Mouse (Mus musculus) embryonic facial prominence, embryonic 13.5 days (tissue): ENCODE measurements at regions not wholly inside any gene's neighbourhood (a gene's known extent, or its start where the extent isn't known, plus 50 kb on each side); places are given as distances from the start of the nearest gene placed in this dataset.

Experiments
- ATAC-seq: fragments of 200-750 bp; cut with Nextera tagmentation; 2 replicates; pipeline ENCODE4 v1.8.0; 2017; ENCODE audit warnings: low read depth; ENCODE audit not compliant: insufficient number of reproducible peaks, insufficient read depth, low FRiP score, low TSS enrichment
- H3K27ac ChIP-seq: fragments of 300-500 bp; sonication (generic); 2 replicates; pipeline ENCODE4 v1.5.1; 2015; ENCODE audit warnings: moderate library complexity, mild to moderate bottlenecking, inconsistent platforms
- H3K27me3 ChIP-seq: fragments of 300-500 bp; sonication (generic); 2 replicates; pipeline ENCODE4 v1.6.1; 2015; ENCODE audit warnings: mild to moderate bottlenecking, inconsistent platforms
- H3K36me3 ChIP-seq: fragments of 300-500 bp; sonication (generic); 2 replicates; pipeline ENCODE4 v1.6.1; 2015; ENCODE audit warnings: mild to moderate bottlenecking, inconsistent platforms
- H3K4me1 ChIP-seq: fragments of 300-500 bp; sonication (generic); 2 replicates; pipeline ENCODE4 v1.6.1; 2015; ENCODE audit warnings: inconsistent platforms
- H3K4me2 ChIP-seq: fragments of 300-500 bp; sonication (generic); 2 replicates; pipeline ENCODE4 v1.6.1; 2015; ENCODE audit warnings: moderate library complexity, mild to moderate bottlenecking, inconsistent platforms
- H3K4me3 ChIP-seq: fragments of 300-500 bp; sonication (generic); 2 replicates; pipeline ENCODE4 v1.5.1; 2015; ENCODE audit warnings: mild to moderate bottlenecking, inconsistent platforms
- H3K9ac ChIP-seq: fragments of 300-500 bp; sonication (generic); 2 replicates; pipeline ENCODE4 v1.6.1; 2015; ENCODE audit warnings: mild to moderate bottlenecking, inconsistent platforms
- H3K9me3 ChIP-seq: fragments of 300-500 bp; sonication (generic); 2 replicates; pipeline ENCODE4 v1.6.1; 2016; ENCODE audit warnings: inconsistent platforms
- WGBS: fragments of 180-500 bp; shearing (Covaris S2); methylation state at CpG from one replicate; pipeline ENCODE4 v1.1.7; 2015; ENCODE audit warnings: mixed read lengths; 5-methylcytosine and 5-hydroxymethylcytosine counted together

- Histone ChIP-seq H3K27ac (no peak overlapping the region), H3K9ac (no peak overlapping the region), H3K9me3 (no peaks in the 10 kb centered on the region), H3K4me3 (no peak overlapping the region), H3K27me3 (no peaks in the 10 kb centered on the region), H3K36me3 (no peaks in the 10 kb centered on the region), H3K4me2 (no peak overlapping the region), H3K4me1 (0 out of 2 replicates have a peak, but pooled peaks cover 4% of the 10 kb centered on the region)
- ATAC-seq, result no peak
- WGBS, result 80% methylated on average over 3 of the region's 3 CpGs
These were observed 857.2 kb upstream of the Lrrc6 start for GRCm38 (mm10) chr15:67357867-67358266.

DNA sequence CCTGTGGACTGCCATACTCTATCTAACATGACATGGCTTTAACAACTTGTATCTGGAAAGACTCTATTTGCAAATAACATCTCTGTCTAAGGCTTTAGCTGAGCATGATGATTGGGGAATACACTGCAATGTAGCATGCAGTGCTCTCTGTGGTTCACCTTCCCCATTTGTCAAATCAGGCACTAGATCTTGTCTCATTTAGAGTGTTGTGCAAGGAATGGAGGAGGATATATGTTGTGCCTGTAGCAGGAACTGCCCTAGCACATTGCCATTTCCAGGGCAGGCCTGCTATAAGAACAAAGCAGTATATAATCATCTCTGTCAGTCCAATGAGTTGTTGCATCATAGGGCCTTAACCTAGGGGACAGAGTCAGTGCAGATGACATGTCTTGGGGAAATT lies 854.6 kb upstream of the Lrrc6 start:
- H3K36me3 ChIP-seq, result no peaks in the 10 kb centered on the region
- no peak for ATAC-seq
- no peak overlapping the region for H3K9ac ChIP-seq
- H3K27me3 ChIP-seq, result no peaks in the 10 kb centered on the region
- no peak overlapping the region for H3K4me3 ChIP-seq
- no peak overlapping the region for H3K4me2 ChIP-seq
- no peak overlapping the region for H3K27ac ChIP-seq
- no peaks in the 10 kb centered on the region for H3K4me1 ChIP-seq
- no peaks in the 10 kb centered on the region for H3K9me3 ChIP-seq

- no peak for ATAC-seq
- no peaks in the 10 kb centered on the region for H3K9me3 ChIP-seq
These were observed 854.0 kb upstream of the Lrrc6 start for GRCm38 (mm10) chr15:67354598-67355159.

DNA sequence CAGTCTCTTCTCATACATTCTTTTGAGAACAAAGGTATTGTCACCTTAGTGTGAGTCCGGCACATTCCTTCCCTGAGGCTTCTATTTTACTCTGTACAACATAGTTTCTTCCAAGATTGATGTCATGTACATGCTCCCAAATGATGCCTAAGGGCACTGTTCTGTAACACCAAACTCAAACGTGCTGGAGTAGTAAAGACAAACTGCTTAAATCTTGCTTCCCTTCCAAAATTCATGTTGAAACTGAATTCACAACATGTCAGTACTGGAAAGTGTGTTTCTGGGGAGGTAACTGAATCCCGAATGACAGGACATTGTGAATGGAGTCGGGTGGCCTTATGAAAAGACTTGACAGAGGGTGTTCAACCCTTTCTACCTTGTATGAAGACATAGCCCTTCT lies 848.8 kb upstream of the Lrrc6 start:
- Histone ChIP-seq H3K36me3 (no peaks in the 10 kb centered on the region), H3K4me3 (no peak overlapping the region), H3K4me1 (no peaks in the 10 kb centered on the region), H3K27ac (no peak overlapping the region), H3K9me3 (no peaks in the 10 kb centered on the region), H3K9ac (no peak overlapping the region), H3K4me2 (no peak overlapping the region), H3K27me3 (no peaks in the 10 kb centered on the region)
- ATAC-seq, result no peak
- 72% methylated on average over 4 of the region's 4 CpGs for WGBS

More at GRCm38 (mm10) chr15:67354598-67355159, 854.0 kb upstream of the Lrrc6 start:
- Histone ChIP-seq H3K4me3 (no peak overlapping the region), H3K27me3 (no peaks in the 10 kb centered on the region), H3K4me1 (no peaks in the 10 kb centered on the region), H3K27ac (no peak overlapping the region), H3K4me2 (no peak overlapping the region), H3K9ac (no peak overlapping the region), H3K36me3 (no peaks in the 10 kb centered on the region)

DNA sequence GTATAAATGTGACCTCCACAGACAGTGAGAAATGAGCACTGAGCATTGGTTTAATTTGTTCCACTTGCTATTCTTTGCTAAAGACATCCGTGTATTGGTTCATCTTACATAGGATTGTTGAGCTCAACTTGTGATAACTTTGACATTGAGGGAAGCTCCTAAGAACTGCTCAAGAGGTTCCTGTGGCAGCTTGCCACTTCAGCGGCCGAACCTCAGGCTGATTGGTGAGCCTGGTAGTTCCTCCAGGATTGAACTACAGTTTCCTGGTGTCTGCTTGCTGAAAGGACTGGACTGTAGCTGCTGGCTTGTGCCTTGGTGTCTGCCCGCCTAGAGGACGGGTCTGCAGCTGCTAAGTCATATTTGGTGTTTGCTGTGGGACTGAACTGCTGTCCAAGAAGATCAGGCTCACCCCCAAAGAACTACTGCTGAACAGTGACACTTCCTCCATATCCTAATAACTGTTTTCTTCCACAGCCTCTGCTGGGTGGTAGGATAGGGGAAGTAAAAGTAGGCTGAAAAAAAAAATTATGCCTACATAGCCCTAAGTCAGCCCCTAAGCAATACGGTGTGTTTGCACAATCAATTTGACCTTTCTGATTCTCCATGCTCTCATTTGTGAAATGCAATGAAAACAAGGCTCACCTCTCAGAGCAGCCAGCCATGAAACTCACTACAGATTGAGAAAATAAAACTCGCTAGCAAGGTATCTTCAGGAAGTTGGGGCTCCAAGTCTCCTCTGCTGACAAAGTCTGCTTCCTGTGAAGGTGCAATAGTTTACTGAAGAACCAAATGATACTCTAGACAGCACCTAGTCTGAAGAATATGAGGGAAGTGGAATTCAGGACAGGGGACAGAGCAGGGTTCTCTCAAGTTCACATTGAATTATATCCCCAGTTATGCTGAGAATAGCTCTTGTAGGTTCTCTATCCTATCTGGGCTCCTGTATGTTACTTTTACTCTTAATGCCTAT lies 844.8 kb upstream of the Lrrc6 start:
- Histone ChIP-seq H3K9me3 (no peaks in the 10 kb centered on the region), H3K4me1 (no peaks in the 10 kb centered on the region), H3K27me3 (no peaks in the 10 kb centered on the region), H3K9ac (no peak overlapping the region), H3K4me3 (no peak overlapping the region), H3K36me3 (no peaks in the 10 kb centered on the region), H3K27ac (no peak overlapping the region), H3K4me2 (no peak overlapping the region)
- ATAC-seq, result no peak
- WGBS, result 73% methylated on average over 7 of the region's 7 CpGs

DNA sequence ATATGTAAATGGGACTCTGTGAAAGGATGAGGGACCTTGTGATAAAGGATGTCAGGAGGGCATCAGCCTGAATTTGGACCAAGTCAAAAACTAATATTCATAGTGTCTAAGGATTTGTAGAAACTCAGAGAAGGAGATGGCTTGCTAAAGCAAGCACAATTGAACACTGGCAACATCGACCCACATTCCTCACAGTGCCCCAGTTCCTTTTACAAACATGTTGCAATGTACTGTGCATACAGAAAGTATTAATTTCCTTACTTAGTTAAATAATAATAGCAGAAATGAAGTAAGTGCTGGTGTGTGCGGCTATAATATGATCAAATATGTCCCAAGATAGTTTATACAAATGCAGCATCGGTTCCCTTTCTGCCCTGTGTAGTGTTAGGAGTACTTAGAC lies 841.3 kb upstream of the Lrrc6 start:
- no peak overlapping the region for H3K4me2 ChIP-seq
- no peaks in the 10 kb centered on the region for H3K36me3 ChIP-seq
- no peak for ATAC-seq
- no peak overlapping the region for H3K27ac ChIP-seq
- H3K27me3 ChIP-seq, result no peaks in the 10 kb centered on the region
- no peak overlapping the region for H3K4me3 ChIP-seq
- no peak overlapping the region for H3K9ac ChIP-seq
- 81% methylated on average over 3 of the region's 3 CpGs for WGBS
- no peaks in the 10 kb centered on the region for H3K4me1 ChIP-seq
- H3K9me3 ChIP-seq, result no peaks in the 10 kb centered on the region

DNA sequence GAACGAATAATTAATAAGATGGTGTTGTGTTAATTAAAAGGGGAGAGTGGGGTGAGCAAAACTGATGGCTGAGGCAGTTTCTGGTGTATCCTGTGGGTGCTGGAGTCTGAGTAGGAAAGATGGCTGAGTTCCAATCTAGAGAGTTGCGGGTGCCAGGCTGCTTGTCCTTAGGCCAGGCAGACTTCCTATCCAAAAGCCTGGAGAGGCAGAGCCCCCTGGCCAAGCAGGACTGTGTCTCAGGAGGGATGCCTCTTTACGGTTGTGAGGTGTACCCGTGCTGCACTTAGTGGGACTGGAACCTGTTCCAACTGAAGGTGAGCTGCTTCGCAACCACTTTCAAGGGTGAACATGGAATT lies 836.3 kb upstream of the Lrrc6 start:
- Histone ChIP-seq H3K9me3 (no peaks in the 10 kb centered on the region), H3K4me2 (no peak overlapping the region), H3K9ac (no peak overlapping the region), H3K27ac (no peak overlapping the region), H3K36me3 (no peaks in the 10 kb centered on the region), H3K4me1 (no peaks in the 10 kb centered on the region), H3K27me3 (no peaks in the 10 kb centered on the region), H3K4me3 (no peak overlapping the region)
- WGBS, result 80% methylated on average over 5 of the region's 5 CpGs
- no peak for ATAC-seq

DNA sequence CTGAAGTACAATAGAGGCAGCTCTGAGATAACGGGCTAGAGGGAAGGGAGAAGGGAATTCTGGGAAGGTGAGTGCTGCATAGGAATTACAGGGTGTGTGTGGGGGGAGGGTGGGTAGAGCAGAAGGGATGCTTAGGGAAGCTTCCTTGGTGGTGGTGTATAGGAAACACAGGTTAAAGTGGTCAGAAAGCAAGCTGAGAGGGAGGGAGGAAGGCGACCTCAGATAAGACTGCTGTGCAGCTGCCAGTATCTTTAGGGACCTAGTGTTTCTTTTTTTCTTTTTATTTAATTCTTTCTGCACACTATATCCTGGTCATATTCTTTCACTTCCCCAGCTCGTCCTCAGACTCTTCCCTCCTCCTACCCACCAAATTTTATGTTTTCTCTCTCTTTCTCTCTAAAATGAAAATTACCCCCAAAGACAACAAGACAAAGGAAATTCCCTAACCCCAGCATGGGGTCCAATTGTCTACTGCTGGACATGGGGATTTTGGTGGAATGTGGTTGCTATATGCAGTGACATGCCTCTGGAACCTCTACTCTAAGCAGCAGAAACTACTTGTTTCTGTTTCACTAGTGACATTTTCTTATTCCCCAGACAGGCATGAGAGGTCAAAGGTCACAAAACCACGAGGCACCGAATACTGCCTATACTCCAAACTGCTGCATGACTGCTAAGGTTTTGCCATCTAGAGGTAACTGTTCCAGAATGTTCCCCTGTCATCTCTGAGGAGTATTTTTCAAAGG lies 835.8 kb upstream of the Lrrc6 start:
- Histone ChIP-seq H3K4me3 (no peak overlapping the region), H3K4me2 (no peak overlapping the region), H3K4me1 (no peaks in the 10 kb centered on the region), H3K9ac (no peak overlapping the region), H3K27ac (no peak overlapping the region), H3K27me3 (no peaks in the 10 kb centered on the region), H3K36me3 (no peaks in the 10 kb centered on the region), H3K9me3 (no peaks in the 10 kb centered on the region)
- no peak for ATAC-seq
- 47% methylated on average over 5 of the region's 5 CpGs for WGBS

GRCm38 (mm10) chr15:67332521-67332920 lies 831.8 kb upstream of the Lrrc6 start:
- H3K9me3 ChIP-seq, result no peaks in the 10 kb centered on the region
- H3K27ac ChIP-seq, result no peak overlapping the region
- no peak for ATAC-seq
- H3K27me3 ChIP-seq, result no peaks in the 10 kb centered on the region
- H3K36me3 ChIP-seq, result no peaks in the 10 kb centered on the region
- no peak overlapping the region for H3K9ac ChIP-seq
- WGBS, result 76% methylated on average over 1 of the region's 1 CpGs
- no peaks in the 10 kb centered on the region for H3K4me1 ChIP-seq
- no peak overlapping the region for H3K4me2 ChIP-seq
- no peak overlapping the region for H3K4me3 ChIP-seq

GRCm38 (mm10) chr15:67320292-67320691 lies 819.6 kb upstream of the Lrrc6 start:
- no peak for ATAC-seq
- Histone ChIP-seq H3K27ac (no peak overlapping the region), H3K9me3 (no peaks in the 10 kb centered on the region), H3K4me1 (no peaks in the 10 kb centered on the region), H3K4me2 (no peak overlapping the region), H3K27me3 (no peaks in the 10 kb centered on the region), H3K36me3 (no peaks in the 10 kb centered on the region), H3K9ac (no peak overlapping the region), H3K4me3 (no peak overlapping the region)
- 69% methylated on average over 2 of the region's 2 CpGs for WGBS

GRCm38 (mm10) chr15:67315202-67315601 lies 814.5 kb upstream of the Lrrc6 start:
- H3K9me3 ChIP-seq, result no peaks in the 10 kb centered on the region
- ATAC-seq, result no peak
- no peaks in the 10 kb centered on the region for H3K36me3 ChIP-seq
- H3K27ac ChIP-seq, result no peak overlapping the region
- no peak overlapping the region for H3K4me3 ChIP-seq
- no peak overlapping the region for H3K9ac ChIP-seq
- no peak overlapping the region for H3K4me2 ChIP-seq
- 89% methylated on average over 1 of the region's 1 CpGs for WGBS
- no peaks in the 10 kb centered on the region for H3K4me1 ChIP-seq
- H3K27me3 ChIP-seq, result no peaks in the 10 kb centered on the region

DNA sequence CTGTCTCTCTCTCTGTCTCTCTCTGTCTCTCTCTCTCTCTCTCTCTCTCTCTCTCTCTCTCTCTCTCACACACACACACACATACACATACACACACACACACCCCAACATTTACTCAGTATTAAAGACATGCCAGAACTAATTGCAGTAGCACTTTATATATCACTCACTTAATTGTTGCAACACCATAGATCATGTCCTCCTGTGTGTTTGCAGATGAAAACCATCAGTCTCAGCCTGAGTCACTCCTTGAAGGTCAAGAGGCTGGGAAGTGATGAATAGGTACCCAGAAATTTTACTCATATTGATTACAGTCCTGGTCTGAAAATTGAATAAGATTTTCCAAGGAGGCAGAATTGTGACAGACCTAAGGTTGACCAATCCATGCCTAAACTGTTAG lies 812.9 kb upstream of the Lrrc6 start:
- Histone ChIP-seq H3K4me1 (no peaks in the 10 kb centered on the region), H3K4me3 (no peak overlapping the region), H3K36me3 (no peaks in the 10 kb centered on the region), H3K9me3 (no peaks in the 10 kb centered on the region), H3K27ac (no peak overlapping the region), H3K4me2 (no peak overlapping the region), H3K27me3 (no peaks in the 10 kb centered on the region), H3K9ac (no peak overlapping the region)
- no peak for ATAC-seq
